Mouse (Mus musculus) forebrain, embryonic 10.5 days (tissue): Measurements from ENCODE around the gene Tlr12. TPM values are rescaled to one million over a fixed set of nuclear protein-coding genes. Genes with fewer than 3 reads are reported as not detected.

Source experiments
- polyA plus RNA-seq: library from polyadenylated mRNA; unstranded; fragments of >200 nt; fragmentation: Nextera tagmentation; extraction: Ambion mirVana; gene quantifications from 2 replicates; pipeline ENCODE4 v1.2.1, GENCODE M21; 2016

Gene Tlr12
- polyA plus RNA-seq, 1 experiment from 2014 or later = 0.63 TPM

Other genes with a start within 250 kb of the Tlr12 start
- 6.3 and 7.0 TPM in 2 replicates for gene Zscan20, start 8.5 kb downstream of the Tlr12 start, polyA plus RNA-seq
- gene Phc2, start 36.1 kb upstream of the Tlr12 start, polyA plus RNA-seq = 23.3 and 23.4 TPM in 2 replicates
- 0.07 and 0.17 TPM in 2 replicates for gene A3galt2, start 136.7 kb upstream of the Tlr12 start, polyA plus RNA-seq
- 37.1 and 37.3 TPM in 2 replicates for gene Zfp362, start 187.4 kb upstream of the Tlr12 start, polyA plus RNA-seq